Mouse (Mus musculus) midbrain, embryonic 11.5 days (tissue): ENCODE results near the gene Lztfl1. TPM values are rescaled to one million over a fixed set of nuclear protein-coding genes. Genes with fewer than 3 reads are reported as not detected.

ENCODE experiments used
- ATAC-seq: fragments of 200-750 bp; cut with Nextera tagmentation; 2 replicates; pipeline ENCODE4 v1.8.0; 2017; ENCODE audit warnings: moderate TSS enrichment, moderate library complexity; ENCODE audit not compliant: low FRiP score
- DNase-seq: peaks from one replicate; pipeline ENCODE4 v3.0.0; 2015; ENCODE audit warnings: low spot score; ENCODE audit errors: missing footprints
- H3K27ac ChIP-seq: fragments of 300-500 bp; sonication (generic); 2 replicates; pipeline ENCODE4 v1.5.1; 2014; ENCODE audit warnings: low read depth, low read length
- H3K27me3 ChIP-seq: fragments of 300-500 bp; sonication (generic); 2 replicates; pipeline ENCODE4 v1.6.1; 2014; ENCODE audit warnings: mild to moderate bottlenecking, low read length, moderate library complexity, mixed read lengths; ENCODE audit not compliant: control insufficient read depth, insufficient read depth
- H3K36me3 ChIP-seq: fragments of 300-500 bp; sonication (generic); 2 replicates; pipeline ENCODE4 v1.6.1; 2014; ENCODE audit warnings: mild to moderate bottlenecking, low read length, moderate library complexity, mixed read lengths; ENCODE audit not compliant: control insufficient read depth, insufficient read depth
- H3K4me1 ChIP-seq: fragments of 300-500 bp; sonication (generic); 2 replicates; pipeline ENCODE4 v1.6.1; 2014; ENCODE audit warnings: low read length; ENCODE audit not compliant: control insufficient read depth, insufficient read depth
- H3K4me2 ChIP-seq: fragments of 300-500 bp; sonication (generic); 2 replicates; pipeline ENCODE4 v1.6.1; 2014; ENCODE audit warnings: mild to moderate bottlenecking, moderate library complexity
- H3K4me3 ChIP-seq: fragments of 300-500 bp; sonication (generic); 2 replicates; pipeline ENCODE4 v1.5.1; 2014; ENCODE audit warnings: low read depth, low read length
- H3K9ac ChIP-seq: fragments of 300-500 bp; sonication (generic); 2 replicates; pipeline ENCODE4 v1.6.1; 2014; ENCODE audit warnings: low read length
- H3K9me3 ChIP-seq: fragments of 300-500 bp; sonication (generic); 2 replicates; pipeline ENCODE4 v1.6.1; 2016; ENCODE audit warnings: low read length; ENCODE audit not compliant: control insufficient read depth
- WGBS: fragments of 180-500 bp; shearing (Covaris S2); extraction: QIAGEN DNeasy Blood & Tissue Kit; methylation state at CpG from one replicate; pipeline ENCODE4 v1.1.7; 2014; 5-methylcytosine and 5-hydroxymethylcytosine counted together
- polyA plus RNA-seq: library from polyadenylated mRNA; unstranded; fragments of >200 nt; fragmentation: Nextera tagmentation; extraction: Ambion mirVana; gene quantifications from 2 replicates; pipeline ENCODE4 v1.2.1, GENCODE M21; 2014

Lztfl1 gene
- polyA plus RNA-seq, 1 experiment from 2014 or later, result 50.6 TPM

GRCm38 (mm10) chr9:123658981-123659380, 58.5 kb downstream of the Lztfl1 start:
- Histone ChIP-seq H3K4me2 (no peak overlapping the region), H3K9me3 (no peaks in the 10 kb centered on the region), H3K4me1 (no peaks in the 10 kb centered on the region), H3K4me3 (no peak overlapping the region), H3K27ac (no peak overlapping the region), H3K36me3 (no peaks in the 10 kb centered on the region), H3K9ac (no peak overlapping the region), H3K27me3 (no peaks in the 10 kb centered on the region)
- ATAC-seq (no peak), DNase-seq (no peak)

- no peak overlapping the region for H3K9ac ChIP-seq
- no peaks in the 10 kb centered on the region for H3K4me1 ChIP-seq
- no peak overlapping the region for H3K27ac ChIP-seq
- no peaks in the 10 kb centered on the region for H3K27me3 ChIP-seq
- H3K36me3 ChIP-seq, result no peaks in the 10 kb centered on the region
- DNase-seq (no peak), ATAC-seq (no peak)
- 83% methylated on average over 3 of the region's 3 CpGs for WGBS
- no peaks in the 10 kb centered on the region for H3K9me3 ChIP-seq
- H3K4me2 ChIP-seq, result no peak overlapping the region
- H3K4me3 ChIP-seq, result no peak overlapping the region
Observed at GRCm38 (mm10) chr9:123657457-123657856, 60.0 kb downstream of the Lztfl1 start.

- DNase-seq (no peak), ATAC-seq (no peak)
- H3K4me2 ChIP-seq, result no peak overlapping the region
- H3K36me3 ChIP-seq, result no peaks in the 10 kb centered on the region
- WGBS, result 40% methylated on average over 4 of the region's 4 CpGs
- H3K27me3 ChIP-seq, result no peaks in the 10 kb centered on the region
- H3K4me3 ChIP-seq, result no peak overlapping the region
- H3K9me3 ChIP-seq, result no peaks in the 10 kb centered on the region
- H3K27ac ChIP-seq, result no peak overlapping the region
- no peaks in the 10 kb centered on the region for H3K4me1 ChIP-seq
- no peak overlapping the region for H3K9ac ChIP-seq
Observed at GRCm38 (mm10) chr9:123651369-123651768, 66.1 kb downstream of the Lztfl1 start.

- 91% methylated on average over 2 of the region's 2 CpGs for WGBS
- DNase-seq, result no peak
Observed at GRCm38 (mm10) chr9:123649785-123650511, 67.5 kb downstream of the Lztfl1 start.

More at GRCm38 (mm10) chr9:123649785-123650511, 67.5 kb downstream of the Lztfl1 start:
- no peak for ATAC-seq
- Histone ChIP-seq H3K4me3 (no peak overlapping the region), H3K4me1 (no peaks in the 10 kb centered on the region), H3K4me2 (no peak overlapping the region), H3K27ac (no peak overlapping the region), H3K36me3 (no peaks in the 10 kb centered on the region), H3K9me3 (no peaks in the 10 kb centered on the region), H3K27me3 (no peaks in the 10 kb centered on the region), H3K9ac (no peak overlapping the region)

Other genes with a start within 250 kb of the Lztfl1 start
- gene Limd1, start 239.0 kb downstream of the Lztfl1 start, polyA plus RNA-seq, result 43.3 and 46.4 TPM in 2 replicates
- gene Sacm1l, start 187.9 kb downstream of the Lztfl1 start, polyA plus RNA-seq, result 53.9 and 63.3 TPM in 2 replicates
- 0.11 and 0.22 TPM in 2 replicates for gene Slc6a20b, start 85.1 kb downstream of the Lztfl1 start, polyA plus RNA-seq
- 0.22 and 0.34 TPM in 2 replicates for gene Ccr9, start 39.3 kb downstream of the Lztfl1 start, polyA plus RNA-seq
- 2.6 and 3.6 TPM in 2 replicates for gene Slc6a20a, start 38.8 kb downstream of the Lztfl1 start, polyA plus RNA-seq
- 0.16 and 0.19 TPM in 2 replicates for gene Cxcr6, start 88.8 kb upstream of the Lztfl1 start, polyA plus RNA-seq
- gene Fyco1, start 134.2 kb upstream of the Lztfl1 start, polyA plus RNA-seq, result 6.7 and 7.8 TPM in 2 replicates
- gene Xcr1, start 144.3 kb upstream of the Lztfl1 start, polyA plus RNA-seq, result not detected in 2 replicates